Mouse (Mus musculus) stomach, postnatal 0 days (tissue): ENCODE data around the gene Fsd1.

ENCODE experiments used
- CTCF ChIP-seq: IDR thresholded peaks from 2 replicates; pipeline ENCODE4 v1.5.1; 2016; ENCODE audit warnings: antibody characterized with exemption, low read depth, mild to moderate bottlenecking, moderate library complexity
- EP300 ChIP-seq: optimal IDR thresholded peaks from 2 replicates; pipeline ENCODE3; 2016; ENCODE audit warnings: antibody characterized with exemption

DNA sequence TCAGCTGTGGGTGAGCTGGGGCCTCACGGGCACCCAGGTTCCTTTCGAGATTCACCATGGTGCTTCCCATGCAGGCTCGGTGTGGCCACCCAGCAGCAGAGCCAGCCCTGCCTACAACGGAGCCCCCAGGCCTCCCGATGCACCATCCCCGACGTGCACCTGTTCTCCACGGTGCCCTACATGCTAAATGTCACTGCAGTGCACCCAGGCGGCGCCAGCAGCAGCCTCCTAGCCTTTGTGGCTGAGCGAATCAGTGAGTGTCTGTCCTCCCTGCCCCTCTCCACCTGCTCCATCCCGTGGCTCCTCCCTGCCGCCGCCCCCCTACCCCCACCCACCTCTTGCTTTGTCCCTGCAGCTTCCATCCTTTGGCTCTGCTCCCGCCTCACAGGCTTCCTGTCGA lies 32.1 kb upstream of the Fsd1 start:
- TF ChIP-seq CTCF: no peak
- no peak for TF ChIP-seq EP300
